Mouse (Mus musculus) right cerebral cortex, postnatal 10 days (tissue): ENCODE results near the gene Hap1.
A peak's percentile ranks its signal among the peaks of the same experiment; 100 is the strongest.
"Not testable (repeated sequence)": the region's sequence is repeated elsewhere in the genome, so short reads cannot be mapped to it uniquely, and the experiment has no call there.

Experiments used
- DNase-seq, 2 experiments: peaks; one replicate each; pipeline ENCODE4 v3.0.0; 2021; ENCODE audit warnings: low spot score in 2 of 2

Hap1 gene

DNA sequence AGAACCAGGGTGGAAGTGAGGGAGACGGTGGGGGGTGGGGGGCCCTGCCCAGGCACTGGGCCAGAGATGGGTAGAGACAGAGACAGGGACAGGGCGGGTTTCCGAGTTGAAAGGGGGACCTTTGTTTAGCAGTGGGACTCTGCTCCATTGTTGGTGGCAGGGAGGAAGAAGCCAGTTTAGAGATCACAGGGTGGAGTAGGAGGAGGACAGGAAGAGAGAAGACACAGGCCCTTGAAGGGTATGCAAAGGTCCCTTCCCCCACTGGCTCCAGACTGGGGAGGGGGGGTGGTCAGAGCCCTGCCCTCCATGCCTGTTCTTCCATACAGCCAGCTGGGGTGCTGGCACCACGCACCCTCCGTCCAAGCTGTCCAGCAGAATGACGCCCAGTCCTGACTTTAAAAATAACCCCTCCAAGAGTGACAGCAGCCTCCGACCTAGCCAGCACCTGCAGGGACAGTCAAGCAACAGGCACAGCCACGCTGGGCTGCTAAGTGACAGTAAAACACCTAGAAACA lies 34.1 kb upstream of the Hap1 start:
- no peak for DNase-seq

GRCm38 (mm10) chr11:100388588-100388987 lies 32.7 kb upstream of the Hap1 start:
- no peak for DNase-seq

- DNase-seq: peak; percentile 53 to 64
Measured at GRCm38 (mm10) chr11:100387589-100388375, 31.9 kb upstream of the Hap1 start.

DNA sequence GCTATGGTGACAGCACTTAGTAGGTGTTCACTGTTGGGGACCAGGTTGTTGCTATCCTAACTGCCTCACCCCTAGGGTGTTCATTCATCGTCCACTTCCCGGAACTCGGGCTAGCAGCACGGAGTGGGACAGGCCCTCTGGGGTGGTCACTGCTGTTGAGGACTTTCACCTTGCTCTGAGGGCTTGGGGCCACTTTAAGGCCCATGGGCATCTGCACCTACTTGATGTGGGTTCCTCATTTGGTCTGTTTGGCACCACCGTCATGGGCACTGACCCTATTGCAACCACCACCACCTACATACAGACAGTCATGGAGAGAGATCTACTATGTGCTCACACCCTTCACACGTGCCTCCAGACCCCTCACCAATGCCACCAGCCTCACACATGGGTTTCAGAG lies 31.2 kb upstream of the Hap1 start:
- DNase-seq: no peak

DNA sequence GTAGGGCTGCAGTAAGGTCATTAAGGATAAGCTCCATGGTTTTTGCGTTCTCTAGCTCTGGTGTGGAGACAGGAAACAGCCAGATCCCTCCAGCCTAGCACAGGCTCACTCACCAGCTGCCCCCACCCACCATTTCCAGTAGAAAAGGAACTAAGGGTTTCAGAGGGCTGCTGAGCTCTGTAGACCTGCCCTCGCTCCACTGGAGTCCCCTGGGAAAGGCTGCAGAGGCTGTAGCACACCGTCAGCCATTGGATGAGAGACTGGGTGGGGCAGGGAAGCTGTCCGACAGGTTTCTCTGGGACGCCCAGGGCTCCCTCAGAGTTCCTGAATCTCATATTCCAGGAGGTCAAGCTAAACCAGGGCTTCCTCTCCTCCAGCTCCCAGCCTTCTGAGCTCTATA lies 30.7 kb upstream of the Hap1 start:
- no peak for DNase-seq

- DNase-seq: no peak
Measured at GRCm38 (mm10) chr11:100385016-100385415, 29.1 kb upstream of the Hap1 start.

DNA sequence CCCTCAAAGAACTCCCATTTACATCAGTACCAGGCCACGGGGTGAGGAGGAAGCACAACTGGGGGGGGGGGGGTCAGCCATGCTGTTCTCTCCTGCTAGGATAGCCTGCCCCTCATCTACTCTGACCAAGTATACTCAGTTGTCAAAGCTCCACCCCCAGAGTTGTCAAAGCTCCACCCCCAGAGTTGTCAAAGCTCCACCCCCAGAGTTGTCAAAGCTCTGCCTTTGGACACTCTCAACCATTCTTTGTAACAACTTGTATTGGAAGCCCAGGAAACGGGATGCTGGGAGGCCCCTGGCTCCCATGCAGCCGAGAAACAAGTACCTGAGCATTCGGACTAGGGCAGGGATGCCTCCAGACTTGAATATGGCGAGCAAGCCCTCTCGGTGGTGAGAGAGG lies 26.8 kb upstream of the Hap1 start:
- no peak for DNase-seq

DNA sequence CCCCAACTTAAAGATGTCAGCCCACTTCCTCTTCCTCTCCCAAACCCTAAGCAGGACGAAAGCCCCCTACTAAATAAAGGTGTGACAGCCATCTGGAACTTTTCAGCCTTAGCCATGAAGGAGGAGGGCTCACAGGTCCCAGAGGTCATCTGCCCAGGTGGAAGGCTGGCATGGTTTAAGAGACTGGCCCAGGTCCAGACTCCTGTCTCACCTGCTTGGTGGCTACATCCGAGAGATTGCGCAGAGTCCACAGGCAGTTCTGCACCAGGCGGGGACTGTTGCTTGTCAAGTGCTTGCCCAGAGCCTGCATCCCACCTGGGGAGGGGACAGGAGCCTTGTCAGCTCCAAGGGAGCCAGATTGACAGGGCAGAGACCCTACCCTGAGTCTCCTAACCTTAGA lies 23.4 kb upstream of the Hap1 start:
- no peak for DNase-seq

GRCm38 (mm10) chr11:100378446-100378845 lies 22.5 kb upstream of the Hap1 start:
- DNase-seq: no peak

DNA sequence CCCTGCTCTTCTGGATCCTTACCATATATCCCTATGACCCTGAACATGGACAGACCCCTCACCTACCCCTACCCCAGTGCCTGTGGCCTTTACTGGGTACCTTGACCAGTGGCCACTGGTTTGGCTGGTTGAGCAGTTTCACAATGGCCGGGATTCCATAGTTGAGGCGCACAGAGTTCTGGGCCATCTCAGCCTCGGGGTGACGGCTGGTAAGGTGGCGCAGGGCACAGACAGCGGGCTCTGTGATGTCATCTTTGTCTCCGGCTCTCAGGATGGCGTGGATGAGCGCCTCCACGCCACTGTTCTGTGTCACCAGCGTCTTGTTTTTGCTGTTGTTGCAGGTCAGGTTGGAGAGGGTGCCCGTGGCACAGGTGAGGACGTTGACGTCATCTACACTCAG lies 22.1 kb upstream of the Hap1 start:
- no peak for DNase-seq

DNA sequence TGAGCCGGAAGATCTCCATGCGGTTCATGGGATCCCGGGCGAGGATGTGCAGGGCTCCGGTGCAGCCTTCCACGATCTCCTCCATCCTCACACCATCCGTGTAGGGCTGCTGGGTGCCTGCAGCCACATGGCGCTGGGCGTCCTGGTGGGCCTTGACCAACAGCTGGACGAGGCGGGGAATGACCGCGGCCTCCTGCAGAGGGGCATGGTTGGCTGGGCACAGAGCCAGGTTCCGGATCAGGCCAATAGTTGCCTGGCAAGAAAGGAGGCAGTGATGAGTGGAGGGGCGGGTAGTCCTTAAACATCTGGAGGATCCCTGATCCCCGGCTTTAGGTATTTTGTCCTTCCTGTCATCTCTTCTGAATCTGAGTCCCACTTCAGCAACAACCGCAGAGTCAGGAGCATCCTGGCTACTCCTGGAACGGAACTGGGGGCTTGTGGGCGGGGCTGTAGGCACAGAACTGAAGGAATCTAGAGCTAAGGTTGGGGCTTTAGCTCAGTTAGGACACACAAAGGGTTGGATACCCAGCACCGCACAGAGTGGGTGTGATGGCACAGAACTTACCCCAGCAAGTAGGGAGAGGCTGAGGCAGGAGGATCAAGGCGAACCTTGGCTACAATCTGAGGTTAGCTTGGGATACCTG lies 20.9 kb upstream of the Hap1 start:
- no peak for DNase-seq

- no peak for DNase-seq
Measured at GRCm38 (mm10) chr11:100376005-100376404, 20.1 kb upstream of the Hap1 start.

GRCm38 (mm10) chr11:100375127-100375526 lies 19.2 kb upstream of the Hap1 start:
- DNase-seq: no peak

DNA sequence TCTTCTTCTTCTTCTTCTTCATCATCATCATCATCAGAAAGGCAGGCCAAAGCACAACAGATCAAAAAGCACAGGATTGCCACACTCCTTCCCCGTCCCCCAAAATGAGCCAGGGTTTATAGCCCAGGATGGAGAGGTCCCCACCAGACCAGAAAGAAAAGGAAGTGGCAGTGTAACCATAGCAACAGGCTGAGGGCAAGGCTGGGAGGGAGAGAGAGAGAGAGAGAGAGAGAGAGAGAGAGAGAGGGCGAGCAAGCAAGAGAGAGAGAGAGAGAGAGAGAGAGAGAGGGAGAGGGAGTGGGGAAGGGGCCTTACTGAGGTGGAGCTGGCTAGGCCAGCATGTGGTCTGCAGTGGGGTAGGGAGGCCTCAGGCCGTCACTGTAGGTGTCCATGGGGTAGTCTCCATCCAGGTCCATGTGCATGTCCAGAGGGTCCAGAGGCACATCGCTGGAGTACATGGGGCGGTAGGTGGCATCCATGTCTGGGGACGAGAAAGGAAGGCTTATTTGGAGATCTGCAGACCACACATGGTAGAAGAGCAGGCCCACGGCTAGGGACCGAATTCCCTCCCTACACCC lies 16.1 kb upstream of the Hap1 start:
- DNase-seq: no peak

DNA sequence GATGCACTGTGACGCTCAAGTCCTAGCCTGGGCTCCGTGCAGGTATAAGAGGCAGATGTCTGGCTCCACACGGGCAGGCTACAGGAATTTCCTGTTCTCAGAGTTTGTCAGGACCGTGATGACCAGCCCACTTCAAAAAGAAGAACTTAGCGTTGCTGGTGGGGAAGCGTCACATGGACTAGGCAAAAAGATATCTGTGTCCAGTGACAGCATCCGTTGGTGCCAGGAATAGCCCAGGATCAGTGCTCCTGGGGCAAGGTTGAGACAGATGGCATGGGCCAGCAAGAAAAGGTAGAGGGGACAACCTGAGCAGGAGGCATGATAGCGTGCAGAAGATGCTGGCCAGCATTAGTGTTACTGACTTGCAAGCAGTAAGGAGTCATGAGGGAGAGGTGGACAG lies 13.9 kb upstream of the Hap1 start:
- no peak for DNase-seq

GRCm38 (mm10) chr11:100369145-100369544 lies 13.2 kb upstream of the Hap1 start:
- no peak for DNase-seq

DNA sequence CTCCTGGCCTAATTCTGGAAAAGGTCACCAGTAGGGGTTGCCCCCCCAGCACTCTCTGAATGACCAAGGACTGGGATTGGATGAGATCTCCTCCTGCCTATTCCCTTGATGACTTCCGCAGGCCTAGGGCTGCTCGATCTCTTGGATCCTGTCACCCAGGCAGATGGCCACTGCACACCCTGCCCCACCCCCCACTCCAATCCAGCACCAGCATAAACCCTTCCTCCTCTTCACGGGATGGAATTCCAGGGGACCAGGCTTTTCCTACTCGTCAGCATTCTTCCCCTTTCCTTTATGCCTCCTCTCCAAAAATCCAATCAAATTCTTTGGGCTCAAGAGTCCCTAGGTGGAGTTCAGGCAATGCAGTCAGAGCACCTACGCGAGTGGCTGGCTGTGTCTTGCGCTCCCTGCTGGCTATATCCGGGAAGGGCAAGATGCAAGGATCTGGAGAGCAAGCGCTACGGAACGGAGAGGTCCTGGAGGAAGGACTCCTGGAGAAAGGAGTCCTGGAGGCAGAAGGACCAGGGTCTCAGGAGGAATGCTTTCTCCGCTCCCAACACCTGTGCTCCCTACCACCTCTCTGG lies 7.1 kb upstream of the Hap1 start:
- DNase-seq: peak in 1 of 2 experiments; percentile 70

GRCm38 (mm10) chr11:100362209-100362978 lies 6.5 kb upstream of the Hap1 start:
- DNase-seq: peak; percentile 71 to 83

- DNase-seq: not testable (repeated sequence)
Measured at GRCm38 (mm10) chr11:100361059-100361458, 5.1 kb upstream of the Hap1 start.

GRCm38 (mm10) chr11:100360175-100360574 lies 4.2 kb upstream of the Hap1 start:
- no peak for DNase-seq

DNA sequence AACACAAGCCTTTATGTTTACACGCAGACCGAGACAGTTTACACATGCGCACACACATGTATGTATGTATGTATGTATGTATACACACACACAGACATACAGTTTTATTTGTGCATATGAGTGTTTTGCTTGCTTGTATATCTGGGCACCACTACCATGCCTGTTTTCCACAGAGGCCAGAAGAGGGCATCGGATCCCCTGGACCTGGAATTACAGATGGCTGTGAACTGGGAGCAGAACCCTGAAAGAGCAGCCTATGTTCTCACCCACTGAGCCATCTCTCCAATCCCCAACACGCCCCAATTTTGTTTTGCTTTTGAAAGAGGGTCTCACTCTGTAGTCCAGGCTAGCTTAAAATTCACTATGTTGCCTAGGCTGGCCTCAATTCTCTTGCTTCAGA lies 1.5 kb upstream of the Hap1 start:
- DNase-seq: no peak

DNA sequence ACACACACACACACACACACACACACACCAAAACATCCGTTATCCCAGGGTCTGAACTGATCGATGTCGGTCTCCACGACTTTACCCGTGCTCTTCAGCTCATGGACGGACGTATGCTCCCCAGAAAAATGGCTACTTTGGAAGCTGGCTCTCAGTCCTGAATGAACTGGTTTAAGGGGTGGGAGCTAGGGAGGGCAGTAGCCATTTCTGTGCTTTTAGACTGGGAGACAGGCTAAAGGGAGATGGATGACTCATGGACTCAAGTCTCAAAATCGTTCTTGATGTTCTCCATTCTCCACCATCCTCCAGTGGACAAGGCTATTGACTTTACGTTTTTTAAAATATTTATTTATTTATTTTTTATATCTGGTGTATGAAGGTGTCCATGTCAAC lies 887 bp upstream of the Hap1 start:
- no peak for DNase-seq
